Mouse (Mus musculus) spleen, adult 12 weeks (tissue): ENCODE data around the gene Zfp866.

Experiments
- DNase-seq: peaks from one replicate; pipeline ENCODE4 v3.0.0; 2022; ENCODE audit warnings: low spot score

Zfp866 gene

GRCm38 (mm10) chr8:69790773-69791367 is at the start of gene Zfp866, which contains the start of gene Atp13a1:
Gene Zfp866, minus strand, starts transcription at chr8:69791178.
Gene Atp13a1, plus strand, starts transcription at chr8:69791163.
- peak; percentile 82 for DNase-seq

- no peak for DNase-seq
Measured at GRCm38 (mm10) chr8:69837057-69837682, 46.2 kb upstream of the Zfp866 start.

GRCm38 (mm10) chr8:69832298-69832853 is 41.4 kb upstream of the Zfp866 start, which contains the start of gene Pbx4:
Gene Pbx4, plus strand, starts transcription at chr8:69832491.
- peak; percentile 69 for DNase-seq

GRCm38 (mm10) chr8:69826371-69826770 is 35.4 kb upstream of the Zfp866 start:
- DNase-seq = no peak

GRCm38 (mm10) chr8:69822386-69823191 is 31.6 kb upstream of the Zfp866 start, which contains the start of gene Lpar2:
Gene Lpar2, plus strand, starts transcription at chr8:69822429.
- no peak for DNase-seq

GRCm38 (mm10) chr8:69821971-69822385 is 31.0 kb upstream of the Zfp866 start:
- no peak for DNase-seq

GRCm38 (mm10) chr8:69820466-69820865 is 29.5 kb upstream of the Zfp866 start:
- no peak for DNase-seq

- no peak for DNase-seq
Measured at GRCm38 (mm10) chr8:69815396-69815795, 24.4 kb upstream of the Zfp866 start.

GRCm38 (mm10) chr8:69814881-69815280 is 23.9 kb upstream of the Zfp866 start:
- no peak for DNase-seq

GRCm38 (mm10) chr8:69809820-69810219 is 18.8 kb upstream of the Zfp866 start:
- no peak for DNase-seq

GRCm38 (mm10) chr8:69808864-69809403 is 18.0 kb upstream of the Zfp866 start:
- no peak for DNase-seq

GRCm38 (mm10) chr8:69808094-69808863 is 17.3 kb upstream of the Zfp866 start, which contains the start of gene Gmip:
Gene Gmip, plus strand, starts transcription at chr8:69808679.
- DNase-seq = peak; percentile 80

GRCm38 (mm10) chr8:69807236-69807635 is 16.3 kb upstream of the Zfp866 start:
- DNase-seq = no peak

GRCm38 (mm10) chr8:69805491-69805890 is 14.5 kb upstream of the Zfp866 start:
- no peak for DNase-seq

GRCm38 (mm10) chr8:69805086-69805485 is 14.1 kb upstream of the Zfp866 start:
- no peak for DNase-seq

GRCm38 (mm10) chr8:69804537-69804936 is 13.6 kb upstream of the Zfp866 start:
- DNase-seq = no peak

- DNase-seq = no peak
Measured at GRCm38 (mm10) chr8:69803366-69803765, 12.4 kb upstream of the Zfp866 start.

GRCm38 (mm10) chr8:69802216-69802615 is 11.2 kb upstream of the Zfp866 start:
- no peak for DNase-seq

- no peak for DNase-seq
Measured at GRCm38 (mm10) chr8:69801796-69802195, 10.8 kb upstream of the Zfp866 start.

- no peak for DNase-seq
Measured at GRCm38 (mm10) chr8:69799946-69800345, 9.0 kb upstream of the Zfp866 start.

GRCm38 (mm10) chr8:69799261-69799660 is 8.3 kb upstream of the Zfp866 start:
- no peak for DNase-seq
